Comparison of ENCODE assay signal across 8 mouse cellular contexts in genomic region chr10:91181461-91182288, GRCm38 (mm10). TPM values are rescaled to one million over a fixed set of nuclear protein-coding genes. Genes with fewer than 3 reads are reported as not detected.
A peak's percentile ranks its signal among the peaks of the same experiment; 100 is the strongest.
DNase-seq lines count a peak whose midpoint lies in the region; ATAC-seq and TF ChIP-seq lines count a peak whose summit lies in the region.

No protein-coding gene starts in this region.

- TF ChIP-seq CTCF in E14TG2a.4 (conservative IDR thresholded peaks at IDR 0.05; ENCODE audit: low read length), result no peak
- TF ChIP-seq CTCF in liver, postnatal 0 days (IDR thresholded peaks at IDR 0.05; ENCODE audit: low read depth), result no peak

- no peaks in the 10 kb centered on the region for H3K36me3 ChIP-seq in E14TG2a.4 (ENCODE audit: insufficient read depth, low read length)
- no peaks in the 10 kb centered on the region for H3K36me3 ChIP-seq in forebrain, embryonic 13.5 days (ENCODE audit: poor library complexity, severe bottlenecking)
- no peaks in the 10 kb centered on the region for H3K36me3 ChIP-seq in liver, postnatal 0 days (replicated peaks; ENCODE audit: insufficient read depth, low read length)
- no peaks in the 10 kb centered on the region for H3K36me3 ChIP-seq in neural tube, embryonic 14.5 days (ENCODE audit: control insufficient read depth, insufficient read depth, low read length)

- H3K4me3 ChIP-seq in E14TG2a.4 (replicated peaks; ENCODE audit: low read length), result peak overlapping the region; percentile 87
- H3K4me3 ChIP-seq in forebrain, embryonic 13.5 days, result peak overlapping the region; percentile 52
- H3K4me3 ChIP-seq in liver, postnatal 0 days (ENCODE audit: low read depth, low read length), result peak overlapping the region; percentile 64
- H3K4me3 ChIP-seq in neural tube, embryonic 14.5 days (ENCODE audit: low read depth, low read length), result peak overlapping the region; percentile 56

- ATAC-seq in forebrain, embryonic 13.5 days, result peak; percentile 93
- ATAC-seq in liver, postnatal 0 days, result peak; percentile 90
- ATAC-seq in neural tube, embryonic 14.5 days (ENCODE audit: low read depth), result peak; percentile 92

- intact Hi-C loops in heart, postnatal 10 days (cut with DNase I), result loop anchor here (1.0 kb wide), 1 partner anchor 10 kb away; no protein-coding TSS in a partner anchor

- TF ChIP-seq EP300 in liver, postnatal 0 days (IDR thresholded peaks at IDR 0.05; ENCODE audit: low read depth), result peak; percentile 87

- peak overlapping the region; percentile 99 for H3K27ac ChIP-seq in forebrain, embryonic 13.5 days
- peak overlapping the region; percentile 97 for H3K27ac ChIP-seq in liver, postnatal 0 days (ENCODE audit: low read depth)
- H3K27ac ChIP-seq in neural tube, embryonic 14.5 days (ENCODE audit: low read depth, low read length), result peak overlapping the region; percentile 96

- WGBS in forebrain, embryonic 13.5 days, result under 1% methylated on average over 68 of the region's 69 CpGs
- WGBS in large intestine, adult 2 months, result under 1% methylated on average over 69 of the region's 69 CpGs
- WGBS in liver, postnatal 0 days (ENCODE audit: insufficient replicate concordance), result under 1% methylated on average over 69 of the region's 69 CpGs
- WGBS in neural tube, embryonic 14.5 days, result under 1% methylated on average over 69 of the region's 69 CpGs

- DNase-seq in c-Kit-positive CD71-positive TER-119-positive erythroid progenitor cells, embryonic 14.5 days (ENCODE audit: low spot score), result peak; percentile 96
- DNase-seq in heart, postnatal 10 days, result peak; percentile 100
- DNase-seq in large intestine, adult 2 months (ENCODE audit: low read depth, low spot score), result peak; percentile 94
- peak; percentile 100 for DNase-seq in liver, postnatal 0 days
- DNase-seq in testis, postnatal 10 days (ENCODE audit: low spot score), result peak; percentile 100

- H3K9ac ChIP-seq in forebrain, embryonic 13.5 days, result peak overlapping the region; percentile 73
- peak overlapping the region; percentile 67 for H3K9ac ChIP-seq in liver, postnatal 0 days (replicated peaks)
- H3K9ac ChIP-seq in neural tube, embryonic 14.5 days (replicated peaks; ENCODE audit: low read depth, low read length), result peak overlapping the region; percentile 78

- H3K27me3 ChIP-seq in E14TG2a.4 (ENCODE audit: insufficient read depth, low read length), result peaks cover 9% of the 10 kb centered on the region; the same call in 1 of the 2 replicates
- H3K27me3 ChIP-seq in forebrain, embryonic 13.5 days, result no peaks in the 10 kb centered on the region
- no peaks in the 10 kb centered on the region for H3K27me3 ChIP-seq in liver, postnatal 0 days (ENCODE audit: insufficient read depth, low read length)
- no peaks in the 10 kb centered on the region for H3K27me3 ChIP-seq in neural tube, embryonic 14.5 days (ENCODE audit: control insufficient read depth, insufficient read depth, low read length)

- peak overlapping the region; percentile 60 for H3K4me2 ChIP-seq in forebrain, embryonic 13.5 days
- H3K4me2 ChIP-seq in liver, postnatal 0 days (ENCODE audit: low read depth, low read length), result peak overlapping the region; percentile 71
- peak overlapping the region; percentile 42 for H3K4me2 ChIP-seq in neural tube, embryonic 14.5 days (ENCODE audit: low read depth, low read length)

- H3K4me1 ChIP-seq in E14TG2a.4 (replicated peaks; ENCODE audit: low read depth, low read length), result peaks cover 54% of the 10 kb centered on the region
- peaks cover 21% of the 10 kb centered on the region for H3K4me1 ChIP-seq in forebrain, embryonic 13.5 days
- peaks cover 27% of the 10 kb centered on the region for H3K4me1 ChIP-seq in liver, postnatal 0 days (ENCODE audit: insufficient read depth)
- H3K4me1 ChIP-seq in neural tube, embryonic 14.5 days (ENCODE audit: control insufficient read depth, insufficient read depth, low read length), result peaks cover 10% of the 10 kb centered on the region; the same call in 1 of the 2 replicates

- 0 out of 2 replicates have a peak, but pooled peaks cover 2% of the 10 kb centered on the region for H3K9me3 ChIP-seq in E14TG2a.4 (ENCODE audit: low read length)
- no peaks in the 10 kb centered on the region for H3K9me3 ChIP-seq in forebrain, embryonic 13.5 days (replicated peaks)
- no peaks in the 10 kb centered on the region for H3K9me3 ChIP-seq in liver, postnatal 0 days (ENCODE audit: low read length)
- no peaks in the 10 kb centered on the region for H3K9me3 ChIP-seq in neural tube, embryonic 14.5 days (ENCODE audit: control insufficient read depth, low read length)

RNA-seq across cellular contexts. Expression of gene Tmpo, which starts 0.6 kb away (rescaled TPM):
- polyA plus RNA-seq in forebrain, embryonic 13.5 days (2015; fragmentation: Nextera tagmentation; extraction: Ambion mirVana), result 250 and 265 TPM in 2 replicates
- 100 to 1,000 TPM in 1 of 2 experiments, 10 to 100 TPM in 1; 99.0 to 107 TPM for total RNA-seq in heart, postnatal 10 days (2021)
- 24.2 and 31.1 TPM in 2 replicates for polyA plus RNA-seq in large intestine, adult 2 months (2012; rRNA removed)
- 64.1 and 69.0 TPM in 2 replicates for polyA plus RNA-seq in liver, postnatal 0 days (2015; fragmentation: Nextera tagmentation; extraction: Ambion mirVana)
- polyA plus RNA-seq in neural tube, embryonic 14.5 days (2014; fragmentation: Nextera tagmentation; extraction: Ambion mirVana), result 96.1 and 117 TPM in 2 replicates

RNA-seq across cellular contexts. Expression of gene Slc25a3, which starts 57.8 kb away (rescaled TPM):
- 439 and 465 TPM in 2 replicates for polyA plus RNA-seq in forebrain, embryonic 13.5 days (2015; fragmentation: Nextera tagmentation; extraction: Ambion mirVana)
- 1,000 to 10,000 TPM; 2,219 to 2,275 TPM for total RNA-seq in heart, postnatal 10 days (2021)
- 594 and 603 TPM in 2 replicates for polyA plus RNA-seq in large intestine, adult 2 months (2012; rRNA removed)
- 341 and 344 TPM in 2 replicates for polyA plus RNA-seq in liver, postnatal 0 days (2015; fragmentation: Nextera tagmentation; extraction: Ambion mirVana)
- 653 and 701 TPM in 2 replicates for polyA plus RNA-seq in neural tube, embryonic 14.5 days (2014; fragmentation: Nextera tagmentation; extraction: Ambion mirVana)

Comparison
In these comparisons a context has a peak if more than half of its experiments do, and no peak if none do; other contexts are left out.
1. Peak in every context shown above with its lines: DNase-seq, ATAC-seq, H3K4me3 ChIP-seq and H3K27ac ChIP-seq.